Mouse (Mus musculus) heart, adult 2 months (tissue): ENCODE results near the gene Pla2g12a.

Experiments
- CTCF ChIP-seq: fragments of 200-600 bp; IDR thresholded peaks from 2 replicates; pipeline ENCODE4 v1.8.1; 2022; ENCODE audit warnings: antibody characterized with exemption, mild to moderate bottlenecking, moderate library complexity
- POLR2A ChIP-seq: fragments of 200-500 bp; IDR thresholded peaks from 2 replicates; pipeline ENCODE4 v1.6.1; 2011; ENCODE audit warnings: mild to moderate bottlenecking, low read depth, low read length, control low read depth; ENCODE audit not compliant: insufficient read depth

DNA sequence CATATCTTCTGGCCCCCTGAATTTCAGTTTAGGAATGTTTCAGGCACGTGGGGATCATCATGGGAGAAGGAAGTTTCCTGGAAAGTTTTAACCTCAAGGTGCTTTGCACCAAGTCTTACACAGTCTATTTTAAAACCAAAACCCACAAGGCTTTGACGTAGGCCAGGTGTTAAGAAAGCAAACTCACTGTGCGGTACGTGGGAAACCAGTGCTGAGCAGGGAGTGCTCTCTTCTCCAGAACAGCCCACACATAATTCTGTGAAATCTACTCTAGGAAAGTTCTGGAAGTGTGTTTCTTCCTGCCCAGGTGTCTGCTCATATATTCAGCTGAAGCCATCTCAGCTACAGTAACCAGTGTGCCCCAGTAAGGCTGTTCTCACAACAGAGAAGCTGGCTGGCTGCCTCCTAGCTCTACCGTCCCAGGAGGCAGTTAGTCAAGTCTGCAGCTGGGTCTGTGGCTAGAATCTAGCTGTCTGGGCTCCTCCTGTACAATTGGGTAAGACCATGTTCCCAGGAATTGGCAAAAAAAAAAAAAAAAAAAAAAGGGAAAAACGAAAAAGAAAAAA, 51.9 kb downstream of the Pla2g12a start:
- TF ChIP-seq CTCF = no peak
- TF ChIP-seq POLR2A = no peak
